Mouse (Mus musculus): ENCODE results near the gene 3830406C13Rik.
"Not testable (repeated sequence)": the region's sequence is repeated elsewhere in the genome, so short reads cannot be mapped to it uniquely, and the experiment has no call there.

The 3830406C13Rik gene

DNA sequence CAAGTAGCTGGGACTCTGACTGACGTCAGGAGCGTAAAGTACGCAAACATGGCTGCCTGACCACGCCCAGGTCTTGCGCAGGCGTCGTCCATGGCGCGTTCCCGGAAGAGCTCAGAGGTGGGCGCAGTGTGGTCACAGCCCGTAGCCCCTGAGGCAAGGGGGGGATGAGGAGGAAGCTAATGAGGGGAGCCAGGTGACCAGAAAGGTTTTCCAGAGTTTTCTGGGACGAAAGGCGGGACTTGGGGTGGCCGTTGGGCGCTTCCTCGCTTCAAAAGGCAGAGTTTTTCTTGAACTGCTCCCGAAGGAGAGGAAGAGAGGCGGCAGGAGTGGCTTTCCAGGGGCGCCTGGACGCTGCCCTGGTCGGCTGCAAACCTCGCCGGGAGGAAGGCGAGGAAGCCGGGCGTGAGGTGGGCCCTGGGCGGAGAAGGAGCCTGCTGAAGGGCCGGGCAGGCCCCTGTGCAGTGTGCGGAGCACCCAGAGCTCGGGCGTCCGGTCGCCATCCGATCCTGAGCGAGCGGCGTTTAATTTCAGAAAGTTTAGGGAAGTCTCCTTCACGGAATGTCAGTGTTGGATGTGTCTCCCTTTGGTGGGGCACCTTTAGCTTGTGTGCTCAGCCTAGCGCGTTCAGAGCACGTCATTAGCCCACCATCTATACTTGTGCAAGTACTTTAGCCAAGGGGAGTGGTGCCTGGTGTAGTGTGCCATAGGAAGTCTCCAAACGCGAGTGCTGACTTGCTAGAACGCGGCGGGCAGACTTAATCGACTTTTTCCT, at the start of gene 3830406C13Rik:
3830406C13Rik (plus strand) TSS at position 33 of the 772 bp plus-strand sequence.
- peak; percentile 63 for DNase-seq (ENCODE audit: low read depth, low spot score)

GRCm38 (mm10) chr14:12243726-12244125, 40.2 kb upstream of the 3830406C13Rik start:
- DNase-seq (ENCODE audit: low read depth, low spot score), result no peak

GRCm38 (mm10) chr14:12276031-12276430, 7.9 kb upstream of the 3830406C13Rik start:
- no peak for DNase-seq (ENCODE audit: low read depth, low spot score)

GRCm38 (mm10) chr14:12283641-12284040, 332 bp upstream of the 3830406C13Rik start, which contains the start of gene Gm49355:
Gm49355 (plus strand) TSS chr14:12283976.
- no peak for DNase-seq (ENCODE audit: low read depth, low spot score)

DNA sequence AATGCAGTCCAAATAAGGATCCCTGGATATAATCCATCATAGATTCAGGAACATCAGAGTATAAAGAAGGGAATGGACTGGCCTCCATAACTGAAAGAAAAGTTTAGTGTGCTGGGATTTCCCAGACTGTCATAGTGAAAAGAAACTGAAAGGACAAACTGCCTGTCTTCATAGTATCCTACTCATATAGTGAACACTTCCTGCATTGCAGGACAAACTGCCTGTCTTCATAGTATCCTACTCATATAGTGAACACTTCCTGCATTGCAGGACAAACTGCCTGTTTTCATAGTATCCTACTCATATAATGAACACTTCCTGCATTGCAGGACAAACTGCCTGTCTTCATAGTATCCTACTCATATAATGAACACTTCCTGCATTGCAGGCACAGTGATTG, 5.8 kb downstream of the 3830406C13Rik start:
- not testable (repeated sequence) for DNase-seq (ENCODE audit: low read depth, low spot score)

- no peak for DNase-seq (ENCODE audit: low read depth, low spot score)
Observed at GRCm38 (mm10) chr14:12296391-12296790, 12.4 kb downstream of the 3830406C13Rik start.

DNA sequence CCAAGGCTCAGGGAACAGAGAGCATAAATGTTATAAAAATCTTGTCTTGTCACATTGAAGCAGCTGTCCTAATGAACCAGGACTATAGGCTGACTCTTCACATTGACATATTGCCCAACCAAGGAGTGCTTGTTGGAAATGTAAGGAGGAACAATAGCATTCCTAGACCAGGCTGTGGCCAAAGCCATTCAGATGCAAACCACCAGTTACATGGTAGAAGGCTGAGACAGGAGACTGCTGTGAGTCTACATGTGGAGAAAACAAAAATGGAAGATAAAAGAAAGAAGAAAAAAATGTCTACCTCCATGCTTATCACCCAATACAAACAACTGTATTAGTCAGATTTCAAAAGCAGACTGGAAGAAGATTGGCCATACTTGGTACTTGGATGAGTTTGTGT, 15.2 kb downstream of the 3830406C13Rik start:
- DNase-seq (ENCODE audit: low read depth, low spot score), result no peak

DNA sequence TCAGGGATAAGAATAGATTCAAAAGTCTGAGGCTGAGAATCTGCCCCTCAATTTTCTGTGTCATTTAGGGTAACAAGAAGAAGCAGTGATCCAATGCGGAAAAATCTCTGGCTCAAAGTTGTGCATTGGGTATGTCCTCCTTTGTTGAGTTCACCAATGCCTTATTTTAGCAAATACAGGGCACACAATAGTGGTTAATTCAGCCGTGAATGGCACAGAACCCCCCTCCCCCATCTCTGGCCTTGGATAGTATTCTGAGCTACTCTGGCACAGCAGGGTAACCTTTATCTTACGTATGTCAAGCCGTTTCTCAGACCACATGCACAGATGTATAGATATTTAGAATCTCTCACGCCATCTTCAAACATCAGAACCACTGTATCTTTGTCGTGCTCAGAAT, 15.7 kb downstream of the 3830406C13Rik start:
- no peak for DNase-seq (ENCODE audit: low read depth, low spot score)

DNA sequence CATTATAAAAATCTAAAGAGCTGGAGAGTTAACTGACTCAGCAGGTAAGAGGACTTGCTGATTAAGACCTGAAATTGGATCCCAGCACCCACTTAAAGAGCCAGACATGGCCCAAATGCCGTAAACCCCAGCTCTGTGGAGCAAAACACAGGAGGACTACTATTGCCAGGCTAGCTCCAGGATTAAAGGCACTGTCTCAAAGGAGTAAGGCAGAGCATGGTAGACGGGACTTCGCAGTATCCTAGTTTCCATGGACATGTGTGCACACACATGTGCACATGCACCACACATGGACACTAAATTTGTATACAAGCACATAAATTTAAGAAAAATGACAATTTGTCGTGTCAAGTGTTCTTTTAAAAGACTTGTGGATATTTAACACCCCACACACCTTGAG, 16.3 kb downstream of the 3830406C13Rik start:
- DNase-seq (ENCODE audit: low read depth, low spot score), result no peak

DNA sequence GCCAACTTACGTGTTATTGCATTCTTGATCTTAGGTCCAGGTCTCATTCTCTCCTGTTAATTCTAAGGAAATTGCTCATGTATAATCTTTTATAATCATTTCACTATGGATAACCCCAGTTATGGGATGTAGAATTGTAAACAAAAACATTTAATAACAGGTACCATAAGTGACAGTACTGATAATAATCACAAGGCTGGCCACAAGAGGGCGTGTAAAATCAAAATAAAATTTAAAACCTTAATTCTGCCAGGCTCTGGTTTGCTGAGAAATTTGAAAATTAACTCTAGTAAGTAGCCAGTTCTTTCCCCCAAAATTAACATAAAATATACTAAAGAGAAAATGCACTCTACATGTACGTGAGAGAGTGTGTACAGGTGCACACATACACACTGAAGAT, 16.7 kb downstream of the 3830406C13Rik start:
- no peak for DNase-seq (ENCODE audit: low read depth, low spot score)

DNA sequence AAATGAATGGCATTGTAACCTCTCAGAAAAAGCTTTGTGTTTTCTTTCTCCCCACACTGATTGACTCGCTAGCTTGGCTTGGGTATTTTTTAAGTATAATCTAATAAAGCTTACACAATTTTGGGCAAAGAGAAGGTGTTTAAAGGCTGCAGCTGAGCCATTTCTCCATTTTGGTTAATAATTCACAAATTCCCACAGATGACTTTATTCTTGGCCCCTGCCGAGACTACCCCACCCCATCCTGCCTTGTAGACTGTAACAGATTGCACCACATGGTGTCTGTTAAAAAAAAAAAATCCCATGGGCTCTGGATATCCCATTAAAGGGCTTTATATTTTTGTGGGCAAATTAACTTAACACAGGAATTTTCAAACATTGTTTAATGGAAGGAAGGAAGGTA, 19.1 kb downstream of the 3830406C13Rik start:
- no peak for DNase-seq (ENCODE audit: low read depth, low spot score)

- no peak for DNase-seq (ENCODE audit: low read depth, low spot score)
Observed at GRCm38 (mm10) chr14:12333622-12334021, 49.6 kb downstream of the 3830406C13Rik start.

GRCm38 (mm10) chr14:12334925-12335324, 51.0 kb downstream of the 3830406C13Rik start:
- DNase-seq (ENCODE audit: low read depth, low spot score), result no peak

- DNase-seq (ENCODE audit: low read depth, low spot score), result no peak
Observed at GRCm38 (mm10) chr14:12337421-12337997, 53.5 kb downstream of the 3830406C13Rik start.

GRCm38 (mm10) chr14:12337998-12338809, 54.2 kb downstream of the 3830406C13Rik start:
- DNase-seq (ENCODE audit: low read depth, low spot score), result no peak

DNA sequence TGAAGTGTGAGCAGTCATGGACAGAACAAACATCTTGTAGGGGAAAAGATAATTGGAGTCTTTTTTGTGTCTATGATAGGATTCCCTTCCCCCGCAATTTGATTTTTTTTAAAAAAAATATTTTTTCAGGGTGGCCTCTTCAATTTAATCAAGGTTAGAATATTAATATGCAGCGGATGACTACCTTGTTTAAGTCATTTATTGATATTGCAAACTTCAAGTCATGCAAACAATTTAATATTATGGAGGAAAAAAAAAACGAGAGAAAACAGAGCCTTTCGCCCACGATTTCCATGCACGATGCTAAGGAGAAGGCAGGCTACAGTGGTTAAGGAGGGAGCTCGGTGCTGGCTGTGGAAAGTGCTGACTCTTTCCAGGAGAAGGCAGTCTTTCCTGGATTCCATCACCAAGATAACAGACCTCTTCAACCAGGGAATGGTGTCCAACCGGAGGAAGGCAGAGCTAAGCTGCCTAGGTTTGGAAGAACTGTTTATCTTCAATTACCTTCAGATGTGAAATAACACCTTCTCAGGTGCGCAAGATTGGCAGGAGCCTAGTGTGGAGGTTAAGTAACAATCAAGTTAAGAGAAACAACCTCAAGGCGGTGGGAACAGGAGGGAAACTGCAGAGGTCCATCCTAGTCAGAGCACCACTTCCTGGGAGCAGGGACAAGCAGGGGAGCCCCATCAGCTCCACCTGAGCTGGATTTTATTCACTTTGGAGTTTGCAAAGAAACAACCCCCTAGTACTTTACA, 55.0 kb downstream of the 3830406C13Rik start:
- DNase-seq (ENCODE audit: low read depth, low spot score), result no peak

GRCm38 (mm10) chr14:12340238-12341074, 56.5 kb downstream of the 3830406C13Rik start:
- no peak for DNase-seq (ENCODE audit: low read depth, low spot score)

DNA sequence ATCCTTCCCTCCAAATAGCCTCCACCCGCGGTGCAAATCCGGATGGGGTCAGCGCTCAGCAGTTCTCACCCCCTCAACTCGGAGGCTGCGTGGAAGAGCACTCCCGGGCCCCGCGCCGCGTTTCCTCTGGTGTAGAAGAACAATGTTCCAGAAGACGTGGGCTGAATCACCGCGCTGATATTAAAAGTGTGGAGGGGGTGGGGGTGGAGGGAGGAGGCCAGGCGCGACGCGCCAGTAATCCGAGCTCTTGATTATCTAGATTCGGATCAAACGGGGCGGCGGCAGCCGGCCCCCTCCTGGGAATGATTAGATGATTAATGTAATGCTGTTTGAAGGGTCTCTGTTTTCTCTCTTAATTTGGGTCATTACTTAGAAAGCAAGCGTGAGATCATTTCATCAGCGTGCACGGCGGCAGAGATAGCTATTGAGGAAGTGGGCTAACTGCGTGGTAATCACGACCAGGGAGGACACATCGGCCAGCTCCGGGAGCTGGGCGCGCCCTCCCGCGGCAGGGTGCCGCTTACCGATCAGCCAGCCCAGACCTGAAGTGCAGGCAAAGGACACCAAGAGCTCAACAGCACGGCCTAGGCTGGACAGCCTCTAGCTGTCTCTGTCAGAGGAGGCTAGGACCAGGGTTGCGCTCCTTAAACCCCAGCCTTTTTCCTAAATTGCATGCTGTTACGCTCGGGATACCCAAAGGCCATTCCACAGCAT, 57.3 kb downstream of the 3830406C13Rik start:
- DNase-seq (ENCODE audit: low read depth, low spot score), result no peak

DNA sequence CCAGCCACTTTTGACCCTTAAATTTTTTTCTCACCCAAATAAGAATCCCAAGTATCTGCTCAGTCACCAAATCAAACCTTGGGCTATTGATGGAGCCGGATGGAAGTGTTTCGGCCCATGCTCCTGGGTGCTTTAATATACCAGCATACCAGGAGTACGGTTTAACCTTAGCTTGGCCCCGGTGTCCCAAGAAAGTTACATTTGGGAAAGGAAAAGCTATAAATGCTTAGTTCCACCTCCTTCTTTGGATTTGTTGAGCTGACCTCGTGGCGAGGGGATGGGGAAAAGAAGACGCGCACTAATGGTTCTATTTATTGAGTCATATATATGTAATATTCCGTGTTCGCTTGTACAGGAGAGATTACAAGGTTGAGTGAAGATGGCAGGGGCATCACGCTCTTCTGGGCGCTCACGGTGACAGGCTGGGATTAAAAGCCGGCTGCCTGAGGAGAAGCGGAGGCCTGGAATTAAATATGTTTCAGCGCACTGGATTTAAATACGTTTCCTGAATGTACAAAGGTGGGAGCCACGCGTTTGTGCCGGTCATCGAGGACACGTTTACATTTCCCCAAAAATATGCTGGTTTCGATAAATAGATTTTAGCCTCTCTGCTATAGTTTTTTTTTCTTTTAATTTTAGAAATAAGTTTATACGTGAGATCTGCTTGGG, 58.0 kb downstream of the 3830406C13Rik start:
- DNase-seq (ENCODE audit: low read depth, low spot score), result no peak
